Mouse (Mus musculus) C2C12 (cell line): ENCODE data around the gene Tenm4. TPM values are rescaled to one million over a fixed set of nuclear protein-coding genes. Genes with fewer than 3 reads are reported as not detected.

Experiments used
- H3K27me3 ChIP-seq: one replicate; pipeline ENCODE4 v1.6.1; 2011; ENCODE audit not compliant: control insufficient read depth, insufficient read depth, insufficient read length
- H3K36me3 ChIP-seq: one replicate; pipeline ENCODE4 v1.6.1; 2011; ENCODE audit not compliant: control insufficient read depth, insufficient read depth
- H3K4me3 ChIP-seq: one replicate; pipeline ENCODE4 v1.5.1; 2011; ENCODE audit warnings: mild to moderate bottlenecking, control low read depth; ENCODE audit not compliant: poor library complexity, insufficient read depth, severe bottlenecking
- H3K79me2 ChIP-seq: one replicate; pipeline ENCODE4 v1.6.1; 2011; ENCODE audit not compliant: control insufficient read depth, insufficient read depth
- H3K79me3 ChIP-seq: one replicate; pipeline ENCODE4 v1.6.1; 2011; ENCODE audit warnings: low read depth, control low read depth
- H3ac ChIP-seq: one replicate; pipeline ENCODE3; 2011; ENCODE audit warnings: low read depth; ENCODE audit not compliant: control insufficient read depth, insufficient read length
- CEBPB ChIP-seq: IDR thresholded peaks from one replicate; pipeline ENCODE4 v1.6.1; 2011; ENCODE audit warnings: low read depth, mild to moderate bottlenecking, control low read depth, moderate library complexity
- CTCF ChIP-seq: IDR thresholded peaks from one replicate; pipeline ENCODE4 v1.5.1; 2011; ENCODE audit not compliant: control insufficient read depth, insufficient read depth, insufficient read length
- FOSL1 ChIP-seq: IDR thresholded peaks from one replicate; pipeline ENCODE4 v1.8.0; 2011; ENCODE audit warnings: mild to moderate bottlenecking, low read length; ENCODE audit not compliant: poor library complexity, insufficient read depth, severe bottlenecking
- MAX ChIP-seq: IDR thresholded peaks from one replicate; pipeline ENCODE4 v1.6.1; 2011; ENCODE audit warnings: mild to moderate bottlenecking, control low read depth
- MYOD1 ChIP-seq: IDR thresholded peaks from one replicate; pipeline ENCODE4 v1.6.1; 2011; ENCODE audit warnings: low read depth; ENCODE audit not compliant: control insufficient read depth, insufficient read length
- MYOG ChIP-seq: IDR thresholded peaks from one replicate; pipeline ENCODE4 v1.6.1; 2011; ENCODE audit not compliant: control insufficient read depth, insufficient read length; ENCODE audit errors: extremely low read depth
- USF1 ChIP-seq: IDR thresholded peaks from one replicate; pipeline ENCODE4 v1.6.1; 2011; ENCODE audit warnings: low read depth, mild to moderate bottlenecking, control low read depth, moderate library complexity
- long read RNA-seq, 2 experiments: library from polyadenylated mRNA; unstranded; transcript quantifications; one replicate each; pipeline ENCODE4 v2.0.0; 2019 to 2020
- polyA plus RNA-seq: library from polyadenylated mRNA; unstranded; fragments of >200 nt; fragmentation: generic; extraction: Trizol; gene quantifications from one replicate; pipeline ENCODE4 v1.2.1, GENCODE M21; 2012; ENCODE audit warnings: missing spikeins

The Tenm4 gene
- polyA plus RNA-seq, result 0.71 TPM
- long read RNA-seq, experiment 1, result 0 reads
- long read RNA-seq, experiment 2, result 0 reads

DNA sequence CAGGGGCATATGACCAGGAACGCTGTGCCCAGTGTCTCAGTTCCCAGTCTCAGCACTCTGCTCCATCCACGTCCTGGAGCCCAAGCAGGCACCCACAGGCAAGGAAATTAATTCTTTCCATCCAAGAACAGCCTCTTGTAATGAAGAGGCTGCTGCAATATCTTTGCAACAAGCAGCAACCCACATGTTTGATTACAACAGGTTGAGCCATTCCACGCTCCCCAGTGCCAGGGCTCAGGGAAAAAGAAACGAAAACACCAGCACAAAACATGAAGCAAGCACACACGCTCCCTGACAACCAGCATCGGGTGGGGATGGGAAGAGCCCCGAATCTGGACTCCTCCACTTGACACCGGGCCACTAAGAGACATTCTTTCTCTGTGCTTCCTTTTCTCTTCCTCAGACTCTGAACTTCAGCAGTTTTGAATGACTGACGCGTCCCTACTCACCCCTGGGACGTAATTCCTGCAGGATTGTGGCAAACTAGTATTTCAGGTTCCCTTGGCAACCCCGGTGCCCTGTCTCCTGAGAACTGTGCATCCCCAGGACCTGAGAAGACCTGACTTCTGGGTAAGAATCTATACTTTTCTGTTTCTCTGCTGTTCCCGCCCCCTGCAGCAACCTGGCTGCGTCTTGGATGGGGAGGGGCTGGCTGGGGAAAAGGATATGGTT lies at the start of gene Tenm4:
Gene Tenm4 (plus strand): TSS at position 323 of the 672 bp plus-strand sequence.
- H3K4me3 ChIP-seq, result no peak within 1 kb of the TSS
- H3K79me2 ChIP-seq, result no peaks in the 10 kb centered on the region
- H3ac ChIP-seq, result no peak within 1 kb of the TSS
- TF ChIP-seq MYOD1, result no peak
- TF ChIP-seq MAX, result no peak
- H3K79me3 ChIP-seq, result no peaks in the 10 kb centered on the region
- H3K36me3 ChIP-seq, result no peaks in the 10 kb centered on the region
- no peaks in the 10 kb centered on the region for H3K27me3 ChIP-seq

DNA sequence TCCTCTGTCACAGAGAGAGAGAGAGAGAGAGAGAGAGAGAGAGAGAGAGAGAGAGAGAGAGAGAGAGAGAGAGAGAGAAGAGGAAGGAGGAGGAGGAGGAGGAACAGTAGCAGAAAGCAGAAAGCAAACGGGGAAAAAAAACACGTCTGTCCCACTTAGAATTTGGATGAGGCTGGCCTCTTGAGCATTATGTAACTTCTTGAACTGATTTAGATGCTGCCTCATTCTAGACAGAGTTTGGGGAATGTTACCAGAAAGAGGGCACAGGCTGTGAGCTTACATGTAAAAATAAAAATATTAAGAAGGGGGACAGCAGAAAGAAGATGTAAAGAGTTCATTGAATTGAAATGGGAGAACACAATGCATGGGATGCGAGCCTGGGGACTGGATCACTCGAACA lies 40.3 kb upstream of the Tenm4 start:
- H3K79me3 ChIP-seq, result no peaks in the 10 kb centered on the region
- no peaks in the 10 kb centered on the region for H3K27me3 ChIP-seq
- no peaks in the 10 kb centered on the region for H3K36me3 ChIP-seq
- no peaks in the 10 kb centered on the region for H3K79me2 ChIP-seq
- no peak overlapping the region for H3ac ChIP-seq
- no peak for TF ChIP-seq MAX
- TF ChIP-seq MYOD1, result no peak
- TF ChIP-seq USF1, result no peak
- TF ChIP-seq MYOG, result no peak
- TF ChIP-seq CTCF, result no peak
- no peak for TF ChIP-seq CEBPB
- no peak for TF ChIP-seq FOSL1
- no peak overlapping the region for H3K4me3 ChIP-seq

DNA sequence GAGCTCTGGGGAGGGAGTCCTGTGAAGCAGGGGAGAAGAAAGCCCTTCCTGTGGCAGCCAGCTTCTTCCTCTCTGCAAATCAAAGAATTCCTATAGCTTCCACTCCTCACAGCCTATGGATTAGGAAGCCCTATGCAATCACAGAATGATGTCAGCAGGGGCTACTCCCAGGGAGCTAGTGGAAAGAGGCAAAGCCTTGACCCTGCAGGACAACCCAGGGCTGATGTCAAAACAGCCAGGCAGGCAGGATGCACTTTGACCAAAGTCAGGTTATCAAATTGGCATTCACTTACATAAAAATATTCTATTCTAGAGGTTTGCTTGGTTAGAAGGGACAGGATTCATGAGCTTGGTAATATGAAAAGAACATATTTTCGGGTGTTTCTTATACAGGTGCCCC lies 39.9 kb upstream of the Tenm4 start:
- no peaks in the 10 kb centered on the region for H3K36me3 ChIP-seq
- H3K79me2 ChIP-seq, result no peaks in the 10 kb centered on the region
- H3K79me3 ChIP-seq, result no peaks in the 10 kb centered on the region
- no peak overlapping the region for H3K4me3 ChIP-seq
- TF ChIP-seq USF1 (no peak), FOSL1 (no peak), CEBPB (no peak), MAX (no peak)
- no peak overlapping the region for H3ac ChIP-seq
- no peaks in the 10 kb centered on the region for H3K27me3 ChIP-seq

- no peaks in the 10 kb centered on the region for H3K27me3 ChIP-seq
- TF ChIP-seq FOSL1 (no peak), MAX (no peak), USF1 (no peak), CTCF (no peak), MYOG (no peak), MYOD1 (no peak), CEBPB (no peak)
- no peak overlapping the region for H3K4me3 ChIP-seq
Observed at GRCm38 (mm10) chr7:96136497-96136961, 34.5 kb upstream of the Tenm4 start.

DNA sequence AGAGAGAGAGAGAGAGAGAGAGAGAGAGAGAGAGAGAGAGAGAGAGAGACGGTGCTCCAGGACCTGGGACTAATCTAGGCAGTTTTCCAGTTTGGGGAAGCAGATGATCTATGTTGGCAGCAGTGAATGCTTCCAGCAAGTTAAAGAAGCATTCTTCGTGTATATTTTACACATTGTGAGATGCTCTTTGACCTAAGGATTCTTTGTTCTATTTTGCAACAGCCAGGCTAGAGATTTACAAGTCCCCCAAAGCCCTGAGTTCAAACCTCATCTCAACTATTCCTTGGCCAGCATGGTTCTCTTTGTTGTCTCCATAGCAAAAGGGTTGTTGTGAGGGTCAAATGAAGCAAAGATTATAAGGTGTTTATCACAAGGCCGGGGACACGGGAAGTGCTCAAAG lies 29.2 kb upstream of the Tenm4 start:
- Histone ChIP-seq H3ac (no peak overlapping the region), H3K79me2 (no peaks in the 10 kb centered on the region), H3K27me3 (no peaks in the 10 kb centered on the region), H3K4me3 (no peak overlapping the region), H3K36me3 (no peaks in the 10 kb centered on the region), H3K79me3 (no peaks in the 10 kb centered on the region)
- no peak for TF ChIP-seq MYOD1
- TF ChIP-seq FOSL1, result no peak

More at GRCm38 (mm10) chr7:96136497-96136961, 34.5 kb upstream of the Tenm4 start:
- Histone ChIP-seq H3K79me3 (no peaks in the 10 kb centered on the region), H3ac (no peak overlapping the region), H3K79me2 (no peaks in the 10 kb centered on the region), H3K36me3 (no peaks in the 10 kb centered on the region)

DNA sequence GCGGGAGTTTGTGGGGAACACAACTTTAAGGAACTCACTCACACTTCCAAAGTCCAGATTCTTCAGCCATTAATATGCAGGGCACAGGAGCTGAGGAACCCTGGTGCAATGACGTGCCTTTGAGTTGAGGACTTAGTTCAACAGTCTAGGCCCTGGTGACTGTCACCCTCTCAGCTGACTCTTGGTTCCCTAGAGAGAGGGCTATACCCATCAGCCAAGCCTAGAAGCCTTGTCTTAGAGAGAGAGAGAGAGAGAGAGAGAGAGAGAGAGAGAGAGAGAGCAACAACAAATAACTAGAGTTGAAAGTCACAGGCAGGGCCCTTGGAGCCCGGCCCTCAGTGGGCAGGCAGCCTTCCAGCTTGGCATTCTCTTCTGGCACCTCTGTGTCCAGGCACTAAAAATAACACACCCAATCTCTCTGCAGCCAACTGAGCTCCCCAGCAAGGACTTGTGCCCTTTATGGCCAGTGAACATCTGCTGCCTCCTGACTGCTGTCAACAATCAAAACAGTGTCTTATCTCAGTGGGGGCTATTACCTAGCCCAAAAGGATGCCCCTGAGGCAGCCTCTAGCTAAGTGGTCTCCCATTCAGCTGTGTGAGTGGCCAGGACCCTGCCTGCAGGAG lies 28.0 kb upstream of the Tenm4 start:
- Histone ChIP-seq H3ac (no peak overlapping the region), H3K4me3 (no peak overlapping the region), H3K79me2 (no peaks in the 10 kb centered on the region), H3K79me3 (no peaks in the 10 kb centered on the region), H3K27me3 (no peaks in the 10 kb centered on the region), H3K36me3 (no peaks in the 10 kb centered on the region)
- TF ChIP-seq CTCF (no peak), USF1 (no peak), CEBPB (no peak), MYOG (no peak)
